Mouse (Mus musculus) embryonic facial prominence, embryonic 13.5 days (tissue): Measurements from ENCODE around the gene Rarg. TPM values are rescaled to one million over a fixed set of nuclear protein-coding genes. Genes with fewer than 3 reads are reported as not detected.

Experiments used
- ATAC-seq: fragments of 200-750 bp; cut with Nextera tagmentation; 2 replicates; pipeline ENCODE4 v1.8.0; 2017; ENCODE audit warnings: low read depth; ENCODE audit not compliant: insufficient number of reproducible peaks, insufficient read depth, low FRiP score, low TSS enrichment
- H3K27ac ChIP-seq: fragments of 300-500 bp; sonication (generic); 2 replicates; pipeline ENCODE4 v1.5.1; 2015; ENCODE audit warnings: moderate library complexity, mild to moderate bottlenecking, inconsistent platforms
- H3K27me3 ChIP-seq: fragments of 300-500 bp; sonication (generic); 2 replicates; pipeline ENCODE4 v1.6.1; 2015; ENCODE audit warnings: mild to moderate bottlenecking, inconsistent platforms
- H3K36me3 ChIP-seq: fragments of 300-500 bp; sonication (generic); 2 replicates; pipeline ENCODE4 v1.6.1; 2015; ENCODE audit warnings: mild to moderate bottlenecking, inconsistent platforms
- H3K4me1 ChIP-seq: fragments of 300-500 bp; sonication (generic); 2 replicates; pipeline ENCODE4 v1.6.1; 2015; ENCODE audit warnings: inconsistent platforms
- H3K4me2 ChIP-seq: fragments of 300-500 bp; sonication (generic); 2 replicates; pipeline ENCODE4 v1.6.1; 2015; ENCODE audit warnings: moderate library complexity, mild to moderate bottlenecking, inconsistent platforms
- H3K4me3 ChIP-seq: fragments of 300-500 bp; sonication (generic); 2 replicates; pipeline ENCODE4 v1.5.1; 2015; ENCODE audit warnings: mild to moderate bottlenecking, inconsistent platforms
- H3K9ac ChIP-seq: fragments of 300-500 bp; sonication (generic); 2 replicates; pipeline ENCODE4 v1.6.1; 2015; ENCODE audit warnings: mild to moderate bottlenecking, inconsistent platforms
- H3K9me3 ChIP-seq: fragments of 300-500 bp; sonication (generic); 2 replicates; pipeline ENCODE4 v1.6.1; 2016; ENCODE audit warnings: inconsistent platforms
- WGBS: fragments of 180-500 bp; shearing (Covaris S2); methylation state at CpG from one replicate; pipeline ENCODE4 v1.1.7; 2015; ENCODE audit warnings: mixed read lengths; 5-methylcytosine and 5-hydroxymethylcytosine counted together
- polyA plus RNA-seq: library from polyadenylated mRNA; unstranded; fragments of >200 nt; fragmentation: Nextera tagmentation; extraction: Ambion mirVana; gene quantifications from 2 replicates; pipeline ENCODE4 v1.2.1, GENCODE M21; 2015

Rarg gene
- polyA plus RNA-seq: 135 and 143 TPM in 2 replicates

DNA sequence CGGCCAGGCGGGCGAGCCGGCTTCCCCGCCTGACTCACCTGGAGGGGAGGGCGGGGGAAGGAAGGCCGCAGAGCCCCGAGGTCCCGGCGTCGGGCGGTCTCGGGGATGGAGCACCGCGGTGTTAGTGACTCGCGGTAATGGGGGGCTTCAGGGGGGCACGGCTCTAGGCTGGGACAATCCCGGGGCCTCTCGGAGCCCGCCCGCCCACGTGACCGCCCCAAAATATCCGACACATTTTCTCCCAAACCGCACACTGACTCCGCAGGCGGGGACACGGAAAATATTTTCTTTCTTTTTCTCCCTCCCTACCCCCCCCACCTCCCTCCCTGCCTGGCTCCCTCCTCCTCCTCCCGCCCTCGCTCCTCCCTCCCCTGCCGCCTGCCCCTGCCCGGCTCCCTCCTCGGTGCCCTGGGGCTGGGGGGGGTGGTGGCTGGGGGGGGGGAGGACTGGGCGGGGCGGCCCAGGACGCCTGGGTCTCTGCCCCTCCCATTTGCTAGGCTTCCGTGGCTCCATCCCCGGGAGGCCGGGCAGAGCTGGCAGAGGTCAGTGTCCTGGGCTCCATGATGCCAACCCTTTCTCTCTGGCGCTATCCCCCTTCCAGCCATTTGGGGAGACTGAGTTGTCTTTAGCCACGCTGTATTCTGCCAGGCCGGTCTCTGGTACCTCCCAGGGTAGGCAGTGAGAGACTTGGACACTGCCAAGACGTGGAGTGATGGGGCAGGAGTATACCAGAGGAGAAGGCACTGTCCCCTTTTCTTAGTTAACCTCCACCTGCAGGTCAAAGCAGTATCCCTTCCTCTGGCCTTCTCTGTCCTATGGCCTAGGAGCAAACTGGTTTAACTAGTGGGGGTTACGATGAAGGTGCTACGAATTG lies at the start of gene Rarg:
Gene Rarg, minus strand, starts transcription at position 316 of the 874 bp plus-strand sequence.
- WGBS: under 1% methylated on average over 43 of the region's 46 CpGs
- Histone ChIP-seq H3K9me3 (no peaks in the 10 kb centered on the region), H3K4me3 (peak within 1 kb of the TSS; percentile 76), H3K9ac (peak within 1 kb of the TSS; percentile 97), H3K4me1 (peaks cover 76% of the 10 kb centered on the region), H3K4me2 (peak within 1 kb of the TSS; percentile 98), H3K36me3 (peaks cover 17% of the 10 kb centered on the region), H3K27ac (peak within 1 kb of the TSS; percentile 99), H3K27me3 (no peaks in the 10 kb centered on the region)
- ATAC-seq: peak; percentile 57

- Histone ChIP-seq H3K9ac (no peak overlapping the region), H3K4me3 (no peak overlapping the region), H3K4me2 (no peak overlapping the region), H3K27me3 (no peaks in the 10 kb centered on the region), H3K4me1 (peaks cover 7% of the 10 kb centered on the region; the same call in 1 of the 2 replicates), H3K9me3 (no peaks in the 10 kb centered on the region), H3K27ac (no peak overlapping the region), H3K36me3 (peaks cover 82% of the 10 kb centered on the region)
- no peak for ATAC-seq
- 88% methylated on average over 6 of the region's 6 CpGs for WGBS
Measured at GRCm38 (mm10) chr15:102302542-102302941, 45.2 kb upstream of the Rarg start.

DNA sequence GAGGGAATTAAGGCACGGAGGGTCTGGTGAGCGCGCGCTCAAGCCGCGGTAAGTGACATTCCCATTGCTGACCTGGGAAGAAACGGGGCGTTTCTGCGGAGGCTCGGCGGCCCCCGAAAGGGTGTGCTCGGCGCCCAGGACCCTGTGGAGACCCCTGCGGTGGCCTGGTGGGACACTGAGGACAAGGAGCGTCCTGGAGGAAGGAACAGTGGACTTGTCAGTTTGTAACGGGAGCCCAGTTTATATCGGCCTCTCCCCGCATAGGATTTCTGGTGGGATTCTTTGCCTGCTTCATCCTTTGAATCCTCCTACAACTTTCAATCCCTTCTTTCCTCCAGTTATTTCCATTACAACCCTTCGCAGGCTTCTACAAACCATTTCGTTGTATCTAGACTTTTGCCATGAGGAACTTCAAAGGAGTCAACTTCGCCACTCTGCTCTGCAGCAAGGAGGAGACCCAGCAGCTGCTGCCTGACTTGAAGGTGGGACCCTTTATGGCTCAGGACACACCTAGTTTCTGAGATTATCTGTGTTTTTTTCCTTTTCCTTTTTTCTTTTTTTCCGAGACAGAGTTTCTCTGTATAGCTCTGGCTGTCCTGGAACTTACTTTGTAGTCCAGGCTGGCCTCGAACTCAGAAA lies 39.2 kb upstream of the Rarg start:
- Histone ChIP-seq H3K4me3 (peak overlapping the region; percentile 71), H3K27ac (no peak overlapping the region; the same call in 1 of the 2 replicates), H3K4me1 (peaks cover 18% of the 10 kb centered on the region), H3K9ac (peak overlapping the region; percentile 70), H3K36me3 (peaks cover 32% of the 10 kb centered on the region), H3K9me3 (no peaks in the 10 kb centered on the region), H3K4me2 (peak overlapping the region; percentile 85), H3K27me3 (no peaks in the 10 kb centered on the region)
- WGBS: 4% methylated on average over 24 of the region's 24 CpGs
- ATAC-seq: 0 out of 2 replicates have a peak, but pooled peaks have one; percentile 1

- Histone ChIP-seq H3K4me2 (peak within 1 kb of the TSS; percentile 85), H3K36me3 (peaks cover 25% of the 10 kb centered on the region), H3K27me3 (no peaks in the 10 kb centered on the region), H3K4me1 (peaks cover 18% of the 10 kb centered on the region), H3K4me3 (peak within 1 kb of the TSS; percentile 71), H3K9me3 (no peaks in the 10 kb centered on the region), H3K27ac (peak within 1 kb of the TSS; percentile 11; the same call in 1 of the 2 replicates), H3K9ac (peak within 1 kb of the TSS; percentile 70)
- peak; percentile 92 for ATAC-seq
- WGBS: 7% methylated on average over 25 of the region's 25 CpGs
Measured at GRCm38 (mm10) chr15:102295633-102296367, 38.5 kb upstream of the Rarg start, which contains the start of gene Espl1. Gene Espl1, plus strand, starts transcription at chr15:102296266.

DNA sequence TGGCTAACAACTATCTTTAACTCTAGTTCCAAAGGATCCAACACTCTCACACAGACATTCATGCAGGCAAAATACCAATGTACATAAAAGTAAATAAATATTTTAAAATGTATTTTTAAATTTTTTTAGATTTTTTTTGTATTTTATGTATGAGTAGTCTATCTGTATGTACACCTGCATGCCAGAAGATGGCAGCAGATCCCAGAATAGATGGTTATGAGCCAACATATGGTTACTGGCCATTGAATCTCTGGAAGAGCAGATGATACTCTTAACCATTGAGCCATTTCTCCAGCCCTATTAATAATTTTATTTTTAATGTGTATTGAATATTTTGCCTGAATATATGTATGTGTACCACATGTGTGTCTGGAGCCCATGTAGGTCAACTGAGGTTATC lies 30.1 kb upstream of the Rarg start:
- Histone ChIP-seq H3K4me3 (no peak overlapping the region), H3K4me2 (no peak overlapping the region), H3K36me3 (peaks cover 4% of the 10 kb centered on the region), H3K27ac (no peak overlapping the region), H3K9me3 (no peaks in the 10 kb centered on the region), H3K27me3 (no peaks in the 10 kb centered on the region), H3K4me1 (no peaks in the 10 kb centered on the region; the same call in 1 of the 2 replicates), H3K9ac (no peak overlapping the region)
- no peak for ATAC-seq

DNA sequence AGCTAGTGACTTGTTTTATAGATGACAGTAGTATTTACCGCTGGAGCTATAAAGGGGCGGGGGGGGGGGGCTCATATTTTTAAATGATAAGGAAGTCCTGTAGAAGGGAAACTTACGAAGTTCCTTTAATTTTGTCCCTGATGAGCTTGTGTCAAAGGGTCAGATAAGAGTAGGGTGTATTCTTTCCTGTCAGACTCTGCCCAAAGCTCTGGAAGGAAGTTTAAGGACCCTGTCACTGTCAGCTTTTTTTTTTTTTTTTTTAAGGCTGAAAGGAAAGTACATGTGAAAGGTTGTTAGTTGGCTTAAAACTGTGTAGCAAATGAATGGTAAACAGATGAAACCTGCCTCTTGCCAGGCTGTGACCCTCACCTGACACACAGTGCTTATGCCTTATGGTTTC lies 26.3 kb upstream of the Rarg start:
- H3K36me3 ChIP-seq: peaks cover 23% of the 10 kb centered on the region
- peaks cover 19% of the 10 kb centered on the region for H3K4me1 ChIP-seq
- no peaks in the 10 kb centered on the region for H3K27me3 ChIP-seq
- ATAC-seq: no peak
- H3K9me3 ChIP-seq: no peaks in the 10 kb centered on the region
- no peak overlapping the region for H3K4me2 ChIP-seq
- no peak overlapping the region for H3K27ac ChIP-seq
- 75% methylated on average over 3 of the region's 3 CpGs for WGBS
- H3K4me3 ChIP-seq: no peak overlapping the region
- no peak overlapping the region for H3K9ac ChIP-seq

GRCm38 (mm10) chr15:102282463-102283292 lies 25.4 kb upstream of the Rarg start:
- Histone ChIP-seq H3K27ac (no peak overlapping the region), H3K36me3 (peaks cover 23% of the 10 kb centered on the region), H3K4me1 (peaks cover 21% of the 10 kb centered on the region), H3K4me2 (peak overlapping the region; percentile 3; the same call in 1 of the 2 replicates), H3K9ac (no peak overlapping the region), H3K27me3 (no peaks in the 10 kb centered on the region), H3K9me3 (no peaks in the 10 kb centered on the region), H3K4me3 (no peak overlapping the region)
- no peak for ATAC-seq
- 80% methylated on average over 8 of the region's 8 CpGs for WGBS

- no peaks in the 10 kb centered on the region for H3K9me3 ChIP-seq
- 94% methylated on average over 19 of the region's 19 CpGs for WGBS
- H3K4me3 ChIP-seq: peak overlapping the region; percentile 85
- peak overlapping the region; percentile 89; the same call in 1 of the 2 replicates for H3K27ac ChIP-seq
- H3K4me1 ChIP-seq: peaks cover 21% of the 10 kb centered on the region
- H3K4me2 ChIP-seq: peak overlapping the region; percentile 92
- 0 out of 2 replicates have a peak overlapping the region, but pooled peaks have one; percentile 1 for H3K9ac ChIP-seq
- peaks cover 23% of the 10 kb centered on the region for H3K36me3 ChIP-seq
- ATAC-seq: no peak
- H3K27me3 ChIP-seq: no peaks in the 10 kb centered on the region
Measured at GRCm38 (mm10) chr15:102280623-102281022, 23.3 kb upstream of the Rarg start.

GRCm38 (mm10) chr15:102279783-102280520 lies 22.6 kb upstream of the Rarg start:
- H3K4me1 ChIP-seq: peaks cover 21% of the 10 kb centered on the region
- H3K4me2 ChIP-seq: peak overlapping the region; percentile 92
- peak overlapping the region; percentile 89 for H3K27ac ChIP-seq
- no peaks in the 10 kb centered on the region for H3K9me3 ChIP-seq
- H3K27me3 ChIP-seq: no peaks in the 10 kb centered on the region
- 28% methylated on average over 13 of the region's 13 CpGs for WGBS
- peak; percentile 23; the same call in 1 of the 2 replicates for ATAC-seq
- H3K9ac ChIP-seq: peak overlapping the region; percentile 84
- H3K4me3 ChIP-seq: peak overlapping the region; percentile 85
- H3K36me3 ChIP-seq: peaks cover 23% of the 10 kb centered on the region
